Mouse (Mus musculus): ENCODE measurements around the gene Kif24. TPM values are rescaled to one million over a fixed set of nuclear protein-coding genes. Genes with fewer than 3 reads are reported as not detected.

Kif24 gene
- total RNA-seq, 1 experiment, result 9.7 TPM

GRCm38 (mm10) chr4:41390122-41390521 lies 74.6 kb downstream of the Kif24 start:
- H3K9ac ChIP-seq (ENCODE audit: insufficient read depth, low read depth, low read length, poor library complexity, severe bottlenecking), result no peak overlapping the region
- peaks cover 31% of the 10 kb centered on the region for H3K36me3 ChIP-seq (ENCODE audit: control insufficient read depth, insufficient read depth, low read length, poor library complexity, severe bottlenecking)
- H3K9me3 ChIP-seq (ENCODE audit: control insufficient read depth, insufficient read depth, low read depth, low read length), result no peaks in the 10 kb centered on the region
- DNase-seq (ENCODE audit: low read depth, low spot score), result peak; percentile 55
- in situ Hi-C loops (cut with MboI; ENCODE audit: low sequenced_read_pairs in 2 of 2, unreplicated experiment in 2 of 2), result no loop called here
- TF ChIP-seq HCFC1 (IDR thresholded peaks at IDR 0.05; ENCODE audit: borderline replicate concordance, insufficient read depth, low read length) (no peak), ZNF384 (IDR thresholded peaks at IDR 0.05; ENCODE audit: low read depth, low read length) (no peak), ZC3H11A (IDR thresholded peaks at IDR 0.05; ENCODE audit: borderline replicate concordance, low read depth, low read length) (peak; percentile 36; the same call in 1 of the 2 replicates)
- no peaks in the 10 kb centered on the region for H3K4me1 ChIP-seq (ENCODE audit: control insufficient read depth in 2 of 2, insufficient read depth in 2 of 2, low read length in 2 of 2, poor library complexity in 1 of 2)
- no peak overlapping the region for H3K27ac ChIP-seq (ENCODE audit: insufficient read depth, low read depth, low read length, poor library complexity, severe bottlenecking)
- no peak overlapping the region for H3K4me3 ChIP-seq (ENCODE audit: insufficient read depth in 1 of 2, low read depth in 1 of 2, low read length in 2 of 2, poor library complexity in 1 of 2, severe bottlenecking in 1 of 2)

DNA sequence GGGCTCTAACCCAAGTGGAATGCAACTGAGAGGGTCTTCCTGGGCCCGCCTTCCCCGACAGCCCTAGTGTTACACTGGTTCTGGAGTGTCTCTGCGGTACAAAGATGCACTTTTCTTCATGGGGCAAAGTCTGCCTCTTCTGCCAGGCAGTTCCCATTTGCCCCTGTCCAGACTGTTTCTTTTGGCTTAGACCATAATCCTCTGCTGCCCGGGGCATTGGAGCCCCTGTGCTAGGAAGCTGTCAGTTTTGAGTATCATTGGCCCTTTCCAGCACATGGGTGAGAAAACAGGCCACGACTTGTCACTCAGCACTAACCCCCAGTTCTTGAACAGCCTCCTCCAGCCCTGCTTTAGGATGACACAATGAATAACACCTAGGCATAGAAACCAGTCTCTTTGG lies 75.4 kb downstream of the Kif24 start:
- no peak for DNase-seq (ENCODE audit: low read depth, low spot score)
- Histone ChIP-seq H3K9me3 (ENCODE audit: control insufficient read depth, insufficient read depth, low read depth, low read length) (no peaks in the 10 kb centered on the region), H3K36me3 (ENCODE audit: control insufficient read depth, insufficient read depth, low read length, poor library complexity, severe bottlenecking) (peaks cover 28% of the 10 kb centered on the region), H3K4me3 (ENCODE audit: insufficient read depth in 1 of 2, low read depth in 1 of 2, low read length in 2 of 2, poor library complexity in 1 of 2, severe bottlenecking in 1 of 2) (no peak overlapping the region), H3K27ac (ENCODE audit: insufficient read depth, low read depth, low read length, poor library complexity, severe bottlenecking) (no peak overlapping the region), H3K9ac (ENCODE audit: insufficient read depth, low read depth, low read length, poor library complexity, severe bottlenecking) (no peak overlapping the region), H3K4me1 (ENCODE audit: control insufficient read depth in 2 of 2, insufficient read depth in 2 of 2, low read length in 2 of 2, poor library complexity in 1 of 2) (no peaks in the 10 kb centered on the region)
- in situ Hi-C loops (cut with MboI; ENCODE audit: low sequenced_read_pairs in 2 of 2, unreplicated experiment in 2 of 2), result no loop called here
- no peak for TF ChIP-seq ZC3H11A (IDR thresholded peaks at IDR 0.05; ENCODE audit: borderline replicate concordance, low read depth, low read length)
- no peak for TF ChIP-seq MAFK (IDR thresholded peaks at IDR 0.05; ENCODE audit: insufficient read depth, low read depth, low read length)
- TF ChIP-seq CHD2 (IDR thresholded peaks at IDR 0.05; ENCODE audit: low read depth, low read length), result no peak
- no peak for TF ChIP-seq HCFC1 (IDR thresholded peaks at IDR 0.05; ENCODE audit: borderline replicate concordance, insufficient read depth, low read length)
- TF ChIP-seq ZNF384 (IDR thresholded peaks at IDR 0.05; ENCODE audit: low read depth, low read length), result no peak

- Histone ChIP-seq H3K4me3 (ENCODE audit: insufficient read depth in 1 of 2, low read depth in 1 of 2, low read length in 2 of 2, poor library complexity in 1 of 2, severe bottlenecking in 1 of 2) (no peak overlapping the region), H3K27ac (ENCODE audit: insufficient read depth, low read depth, low read length, poor library complexity, severe bottlenecking) (no peak overlapping the region), H3K9ac (ENCODE audit: insufficient read depth, low read depth, low read length, poor library complexity, severe bottlenecking) (no peak overlapping the region), H3K4me1 (ENCODE audit: control insufficient read depth in 2 of 2, insufficient read depth in 2 of 2, low read length in 2 of 2, poor library complexity in 1 of 2) (no peaks in the 10 kb centered on the region), H3K9me3 (ENCODE audit: control insufficient read depth, insufficient read depth, low read depth, low read length) (no peaks in the 10 kb centered on the region), H3K36me3 (ENCODE audit: control insufficient read depth, insufficient read depth, low read length, poor library complexity, severe bottlenecking) (peaks cover 28% of the 10 kb centered on the region)
- in situ Hi-C loops (cut with MboI; ENCODE audit: low sequenced_read_pairs in 2 of 2, unreplicated experiment in 2 of 2), result no loop called here
- no peak for DNase-seq (ENCODE audit: low read depth, low spot score)
- TF ChIP-seq ZNF384 (IDR thresholded peaks at IDR 0.05; ENCODE audit: low read depth, low read length), result no peak
- no peak for TF ChIP-seq ZC3H11A (IDR thresholded peaks at IDR 0.05; ENCODE audit: borderline replicate concordance, low read depth, low read length)
- no peak for TF ChIP-seq MAFK (IDR thresholded peaks at IDR 0.05; ENCODE audit: insufficient read depth, low read depth, low read length)
- no peak for TF ChIP-seq HCFC1 (IDR thresholded peaks at IDR 0.05; ENCODE audit: borderline replicate concordance, insufficient read depth, low read length)
- TF ChIP-seq CHD2 (IDR thresholded peaks at IDR 0.05; ENCODE audit: low read depth, low read length), result no peak
These were observed 76.1 kb downstream of the Kif24 start for GRCm38 (mm10) chr4:41388616-41389015.

DNA sequence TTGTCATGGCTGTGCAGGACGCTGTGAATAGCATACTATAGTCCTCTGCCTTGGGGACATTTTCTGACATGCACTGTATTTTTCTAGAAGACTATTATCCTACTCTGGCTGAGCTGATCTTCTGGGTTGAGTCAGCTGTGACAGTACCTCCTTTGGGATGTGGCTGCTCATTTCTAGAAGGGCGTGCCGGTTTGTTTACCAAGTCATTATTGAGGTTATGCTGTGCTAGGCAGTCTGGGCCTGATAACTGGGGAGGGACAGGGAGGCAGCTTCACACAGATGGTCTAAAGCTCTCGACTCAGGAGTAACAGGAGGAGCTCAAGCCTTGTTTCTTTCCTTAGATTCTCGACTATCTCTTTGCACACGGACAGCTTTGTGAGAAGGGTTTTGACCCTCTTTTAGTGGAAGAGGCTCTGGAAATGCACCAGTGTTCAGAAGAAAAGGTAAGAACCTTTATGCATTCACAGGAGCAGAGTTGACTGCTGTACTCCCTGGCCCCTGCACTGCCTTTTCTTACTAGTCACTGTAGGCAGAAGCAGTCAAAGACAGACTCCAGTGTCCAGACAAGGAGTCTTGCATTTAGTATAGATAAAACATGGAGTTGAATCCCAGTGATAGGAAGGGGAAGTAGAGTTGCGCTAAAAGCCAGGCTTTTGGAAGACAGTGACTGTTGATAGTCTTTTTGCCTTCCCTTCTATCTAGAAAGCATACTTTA lies 76.8 kb downstream of the Kif24 start:
- Histone ChIP-seq H3K27ac (ENCODE audit: insufficient read depth, low read depth, low read length, poor library complexity, severe bottlenecking) (no peak overlapping the region), H3K4me3 (ENCODE audit: insufficient read depth in 1 of 2, low read depth in 1 of 2, low read length in 2 of 2, poor library complexity in 1 of 2, severe bottlenecking in 1 of 2) (no peak overlapping the region), H3K4me1 (ENCODE audit: control insufficient read depth in 2 of 2, insufficient read depth in 2 of 2, low read length in 2 of 2, poor library complexity in 1 of 2) (no peaks in the 10 kb centered on the region), H3K9me3 (ENCODE audit: control insufficient read depth, insufficient read depth, low read depth, low read length) (no peaks in the 10 kb centered on the region), H3K36me3 (ENCODE audit: control insufficient read depth, insufficient read depth, low read length, poor library complexity, severe bottlenecking) (peaks cover 28% of the 10 kb centered on the region), H3K9ac (ENCODE audit: insufficient read depth, low read depth, low read length, poor library complexity, severe bottlenecking) (no peak overlapping the region)
- TF ChIP-seq ZNF384 (IDR thresholded peaks at IDR 0.05; ENCODE audit: low read depth, low read length), result no peak
- no peak for TF ChIP-seq HCFC1 (IDR thresholded peaks at IDR 0.05; ENCODE audit: borderline replicate concordance, insufficient read depth, low read length)
- TF ChIP-seq CHD2 (IDR thresholded peaks at IDR 0.05; ENCODE audit: low read depth, low read length), result no peak
- no peak for TF ChIP-seq ZC3H11A (IDR thresholded peaks at IDR 0.05; ENCODE audit: borderline replicate concordance, low read depth, low read length)
- TF ChIP-seq MAFK (IDR thresholded peaks at IDR 0.05; ENCODE audit: insufficient read depth, low read depth, low read length), result no peak
- in situ Hi-C loops (cut with MboI; ENCODE audit: low sequenced_read_pairs in 2 of 2, unreplicated experiment in 2 of 2), result no loop called here
- no peak for DNase-seq (ENCODE audit: low read depth, low spot score)
